Mouse (Mus musculus): ENCODE measurements at regions not wholly inside any gene's neighbourhood (a gene's known extent, or its start where the extent isn't known, plus 50 kb on each side); places are given as distances from the start of the nearest gene placed in this dataset.

DNA sequence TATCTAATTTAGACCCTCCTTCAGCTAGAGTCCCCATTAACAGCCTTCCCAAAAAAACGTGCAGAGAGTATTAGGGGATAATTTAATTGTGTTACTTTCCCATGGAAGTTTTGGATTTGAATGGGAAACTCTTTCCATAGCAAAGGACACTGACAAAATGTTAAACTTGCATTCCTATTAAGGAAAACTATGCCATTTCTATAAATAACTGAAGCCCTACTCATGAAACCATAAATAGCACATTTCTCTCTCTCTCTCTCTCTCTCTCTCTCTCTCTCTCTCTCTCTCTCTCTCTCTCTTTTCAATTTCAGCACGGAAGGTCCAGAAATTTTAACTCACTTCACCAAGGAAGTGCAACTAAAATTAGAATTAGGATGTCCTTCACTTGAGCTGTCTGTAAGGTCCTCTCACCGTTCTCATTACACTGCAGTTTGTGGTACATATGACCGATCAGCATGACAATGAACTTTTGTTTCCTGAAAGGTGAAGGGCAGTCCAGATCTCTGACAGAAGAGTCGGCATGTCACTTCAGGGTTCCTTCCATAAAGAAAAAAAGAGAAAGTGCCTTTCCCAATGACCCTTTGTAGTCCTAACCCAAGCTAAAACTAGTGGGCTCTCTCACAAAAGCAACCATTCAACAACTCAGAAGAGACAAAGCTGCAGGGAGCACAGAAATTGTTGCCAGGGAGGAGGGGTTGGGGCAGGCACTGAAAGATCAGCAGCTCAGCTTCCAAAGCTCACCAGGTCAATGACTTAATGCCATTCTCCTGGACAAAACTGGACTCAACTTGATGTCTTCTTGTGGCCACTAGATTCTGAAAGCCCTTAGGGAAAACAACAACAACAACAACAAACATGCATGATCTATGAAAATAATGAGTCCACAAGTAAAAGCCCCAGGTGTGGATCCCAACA lies 696.9 kb downstream of the Diaph3 start:
- no peak for DNase-seq (ENCODE audit: low read depth, low spot score)

DNA sequence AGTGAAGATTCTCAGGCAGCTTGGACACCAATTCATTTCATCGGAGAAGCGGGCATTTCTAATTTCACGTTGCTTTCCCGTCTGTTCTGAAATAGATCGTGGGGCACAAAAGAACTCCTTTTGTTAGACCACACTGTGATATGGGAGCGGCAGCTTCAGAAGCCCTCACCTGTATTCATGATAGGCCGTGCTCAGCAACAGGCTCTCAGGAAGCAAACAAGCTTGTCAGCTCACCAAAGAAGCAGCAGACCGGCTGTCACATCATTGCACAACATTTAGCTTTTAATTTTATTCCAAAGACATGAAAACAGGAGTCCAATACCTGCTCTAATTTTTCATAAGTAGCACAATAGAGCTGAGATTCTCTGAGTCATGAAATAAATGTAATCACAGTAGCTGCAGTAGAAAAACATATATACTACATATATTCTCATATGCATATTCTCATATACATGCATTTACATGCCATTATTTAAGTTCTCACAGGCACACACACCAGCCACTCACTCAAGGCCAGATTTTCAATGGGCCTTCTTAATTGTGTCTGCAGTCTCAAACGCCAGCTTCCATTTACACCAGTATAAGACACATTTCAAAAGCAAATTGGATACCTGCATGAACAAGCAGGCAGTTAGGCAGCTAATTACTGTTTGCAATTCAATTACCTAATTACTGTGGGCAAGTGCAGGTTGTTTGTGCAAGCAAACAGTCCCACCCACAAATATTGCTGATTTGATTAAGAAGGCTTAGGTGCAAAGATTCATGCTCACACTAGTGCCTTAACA lies 698.9 kb downstream of the Diaph3 start:
- no peak for DNase-seq (ENCODE audit: low read depth, low spot score)

DNA sequence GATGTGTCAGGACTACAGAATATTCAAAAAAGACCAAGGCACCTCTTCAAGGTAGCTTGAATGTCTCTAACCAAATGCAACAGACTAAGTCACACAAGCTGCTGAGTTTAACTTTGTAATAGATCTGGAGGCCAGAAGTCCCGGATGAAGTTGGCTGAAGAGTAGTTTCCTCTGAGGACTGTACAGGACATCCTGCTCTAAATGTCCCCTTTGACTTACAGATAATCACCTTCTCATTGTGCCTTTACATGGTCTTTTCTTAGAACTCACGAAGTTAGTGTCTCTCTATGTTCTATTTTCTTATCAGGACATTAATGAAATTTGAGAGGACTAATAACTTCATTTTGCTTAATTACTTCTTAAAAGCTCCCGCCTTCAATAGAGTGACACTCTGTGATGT lies 703.7 kb downstream of the Diaph3 start:
- DNase-seq (ENCODE audit: low read depth, low spot score): no peak

DNA sequence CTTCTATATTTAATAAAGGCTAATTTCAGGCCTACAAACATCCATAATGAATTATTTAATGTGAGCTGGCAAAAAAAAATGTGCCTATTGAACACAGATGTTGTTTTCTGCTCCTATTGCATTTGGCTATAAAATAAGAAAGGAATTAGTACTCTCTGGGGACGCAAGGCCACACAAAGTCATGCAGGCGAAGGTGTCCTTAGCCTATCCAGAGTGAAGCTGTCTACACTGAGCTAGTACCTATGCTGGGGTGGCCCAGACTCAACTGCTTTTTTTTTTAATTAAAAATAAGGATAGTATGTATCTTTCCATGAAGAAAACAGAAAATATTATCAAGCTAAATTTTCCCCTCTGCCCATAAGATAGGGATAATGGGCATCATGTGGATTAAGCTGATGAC lies 705.7 kb downstream of the Diaph3 start:
- DNase-seq (ENCODE audit: low read depth, low spot score): no peak

GRCm38 (mm10) chr14:86431215-86431816 lies 709.7 kb downstream of the Diaph3 start:
- no peak for DNase-seq (ENCODE audit: low read depth, low spot score)

DNA sequence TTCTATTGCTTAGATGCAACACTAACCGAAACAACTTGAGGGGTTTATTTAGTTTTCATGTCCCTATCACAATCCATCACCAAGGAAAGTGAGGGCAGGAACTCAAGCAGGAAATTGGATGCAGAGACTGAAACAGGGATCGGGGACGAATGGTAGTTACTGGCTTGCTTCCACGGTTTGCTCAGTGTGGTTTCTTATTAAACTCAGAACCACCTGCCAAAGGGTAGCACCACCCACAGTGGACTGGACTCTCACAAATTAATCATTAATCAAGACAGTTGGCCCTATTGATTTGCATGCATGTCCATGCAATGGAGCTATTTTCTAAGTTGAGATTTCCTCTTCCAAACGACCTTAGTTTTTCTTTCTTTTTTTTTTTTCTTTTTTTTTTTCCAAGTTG lies 719.2 kb downstream of the Diaph3 start:
- no peak for DNase-seq (ENCODE audit: low read depth, low spot score)

GRCm38 (mm10) chr14:86419959-86420598 lies 721.0 kb downstream of the Diaph3 start:
- no peak for DNase-seq (ENCODE audit: low read depth, low spot score)

GRCm38 (mm10) chr14:86396876-86397275 lies 744.2 kb downstream of the Diaph3 start:
- DNase-seq (ENCODE audit: low read depth, low spot score): no peak

GRCm38 (mm10) chr14:86395951-86396361 lies 745.1 kb downstream of the Diaph3 start:
- no peak for DNase-seq (ENCODE audit: low read depth, low spot score)

- DNase-seq (ENCODE audit: low read depth, low spot score): no peak
Measured at GRCm38 (mm10) chr14:86395531-86395930, 745.5 kb downstream of the Diaph3 start.

DNA sequence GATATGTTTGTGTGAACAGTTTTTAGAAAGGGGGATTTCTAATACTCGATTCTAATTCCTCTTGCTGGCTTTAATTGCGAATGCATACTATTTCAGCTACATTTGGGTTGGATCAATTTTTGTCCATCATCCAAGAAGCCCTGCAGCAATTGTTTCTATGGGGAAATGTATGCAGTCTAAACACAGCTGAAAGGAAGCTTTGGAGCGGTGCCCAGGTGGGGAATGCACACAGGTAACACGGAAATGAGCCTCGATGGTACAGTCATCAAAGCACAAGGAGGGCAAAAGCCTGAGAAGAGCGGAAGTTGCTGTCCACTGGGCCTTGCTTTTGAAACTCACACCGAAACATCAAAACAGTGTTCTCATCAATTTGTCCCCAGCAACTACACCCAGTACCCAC lies 746.0 kb downstream of the Diaph3 start:
- no peak for DNase-seq (ENCODE audit: low read depth, low spot score)

- no peak for DNase-seq (ENCODE audit: low read depth, low spot score)
Measured at GRCm38 (mm10) chr14:86385136-86385535, 755.9 kb downstream of the Diaph3 start.

- DNase-seq (ENCODE audit: low read depth, low spot score): no peak
Measured at GRCm38 (mm10) chr14:86365032-86365431, 776.0 kb downstream of the Diaph3 start.

DNA sequence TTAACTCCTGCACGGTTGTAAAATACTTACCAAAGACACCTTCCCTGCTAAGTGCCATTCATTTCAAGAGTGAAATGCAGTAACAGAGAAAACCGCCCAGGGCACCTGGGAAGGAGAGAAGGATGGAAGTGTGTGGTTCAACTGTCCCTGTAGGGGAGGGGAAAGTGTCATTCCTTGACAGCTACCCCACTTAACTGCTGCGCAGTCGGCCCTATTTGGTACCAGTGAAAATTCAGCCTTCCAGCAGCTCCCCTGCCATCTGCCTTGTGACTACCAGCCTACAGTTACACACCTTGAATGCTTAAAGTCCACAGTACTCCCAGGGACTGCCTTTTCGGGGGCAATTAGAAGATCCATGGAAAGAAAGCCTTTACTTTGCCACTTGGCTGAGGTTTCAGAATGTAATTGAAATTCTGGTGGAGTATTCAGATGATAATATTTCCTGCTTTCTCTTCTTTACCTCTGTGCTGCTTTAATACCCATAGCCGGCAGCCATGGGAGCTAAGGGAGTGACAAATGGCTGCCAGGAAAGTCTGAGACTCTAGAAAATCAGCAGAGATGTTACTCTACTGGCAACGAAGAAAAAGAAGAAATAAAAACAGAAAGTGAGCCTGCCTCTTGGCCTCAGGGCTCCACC lies 780.5 kb downstream of the Diaph3 start:
- no peak for DNase-seq (ENCODE audit: low read depth, low spot score)

GRCm38 (mm10) chr14:86358584-86358983 lies 782.5 kb downstream of the Diaph3 start:
- DNase-seq (ENCODE audit: low read depth, low spot score): no peak

DNA sequence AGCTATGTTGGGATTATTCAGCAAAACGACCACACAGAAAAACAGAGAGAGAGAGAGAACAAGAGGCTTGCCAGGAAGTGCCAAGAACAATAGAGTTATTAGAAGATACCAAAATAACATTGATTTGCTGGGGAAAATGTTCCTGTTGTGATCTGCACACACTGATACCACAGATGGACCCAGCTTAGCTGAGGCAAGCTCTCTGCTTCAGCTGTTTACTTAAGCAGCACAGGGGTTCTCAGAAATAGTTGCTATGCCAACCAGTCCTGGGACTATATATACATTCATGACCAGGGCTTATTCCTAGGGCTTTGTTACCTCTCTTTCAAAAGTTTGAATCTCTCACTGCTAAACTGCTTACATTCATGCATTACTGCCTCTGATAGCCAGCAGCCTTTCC lies 790.5 kb downstream of the Diaph3 start:
- DNase-seq (ENCODE audit: low read depth, low spot score): peak; percentile 45

DNA sequence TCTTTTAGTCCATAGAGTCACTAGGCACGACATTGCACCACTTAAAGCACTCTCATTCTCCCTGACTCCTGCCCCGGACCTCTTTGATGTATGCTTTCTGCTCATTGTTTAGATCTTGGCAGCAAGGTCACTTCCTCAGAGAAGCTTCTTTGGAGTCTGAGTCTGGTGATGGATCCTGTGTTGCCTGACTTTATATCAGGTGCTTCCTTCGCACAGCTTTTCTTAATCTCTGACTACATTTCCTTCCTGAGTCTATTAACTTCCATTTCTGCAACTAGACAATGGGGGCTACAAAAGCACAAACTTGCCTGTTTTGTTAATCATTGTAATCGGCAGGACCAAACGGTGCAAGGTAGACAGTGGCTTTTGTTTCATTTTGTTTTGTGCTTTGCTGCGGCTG lies 802.0 kb downstream of the Diaph3 start:
- DNase-seq (ENCODE audit: low read depth, low spot score): no peak

DNA sequence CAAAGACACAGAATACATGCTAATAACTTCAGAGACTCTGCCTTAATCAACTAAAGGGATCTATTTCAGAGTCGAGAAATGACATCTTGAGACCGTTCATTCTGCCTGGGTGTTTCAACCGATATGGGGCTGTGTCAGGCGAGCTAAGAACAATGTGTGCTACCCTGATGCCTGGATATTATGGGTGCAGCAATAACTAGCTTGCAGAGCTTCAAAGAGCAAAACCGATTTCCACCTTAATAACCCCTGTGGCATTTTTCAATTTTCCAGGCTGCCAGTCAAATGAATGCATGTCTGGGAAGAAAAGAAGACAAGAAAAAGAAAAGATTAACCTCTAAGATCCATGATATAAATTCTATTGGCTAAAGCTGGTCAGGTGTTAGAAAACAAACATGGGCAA lies 804.0 kb downstream of the Diaph3 start:
- DNase-seq (ENCODE audit: low read depth, low spot score): no peak

- no peak for DNase-seq (ENCODE audit: low read depth, low spot score)
Measured at GRCm38 (mm10) chr14:86335284-86335683, 805.8 kb downstream of the Diaph3 start.

DNA sequence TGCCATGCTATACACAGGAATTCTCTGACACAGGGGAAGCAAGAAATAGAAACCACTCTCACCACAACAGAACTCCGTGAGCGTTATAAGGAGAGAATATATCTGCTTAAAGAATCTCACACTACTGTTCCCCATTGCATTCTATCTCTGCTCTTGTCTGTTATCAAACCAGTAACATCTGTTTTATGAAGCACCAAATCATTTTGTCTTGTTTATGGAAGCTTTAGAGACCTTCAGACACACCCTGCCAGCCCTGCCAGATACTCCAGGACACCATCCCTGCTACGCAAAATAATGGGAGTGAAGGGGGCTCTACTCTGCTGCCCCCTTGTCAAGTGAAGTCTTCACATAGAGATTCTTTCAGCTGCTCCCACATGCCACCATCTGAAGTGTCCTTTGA lies 811.9 kb downstream of the Diaph3 start:
- no peak for DNase-seq (ENCODE audit: low read depth, low spot score)

- DNase-seq (ENCODE audit: low read depth, low spot score): no peak
Measured at GRCm38 (mm10) chr14:86327646-86328045, 813.4 kb downstream of the Diaph3 start.
